Comparison of ENCODE assay signal across 8 mouse cellular contexts in the genomic region with DNA sequence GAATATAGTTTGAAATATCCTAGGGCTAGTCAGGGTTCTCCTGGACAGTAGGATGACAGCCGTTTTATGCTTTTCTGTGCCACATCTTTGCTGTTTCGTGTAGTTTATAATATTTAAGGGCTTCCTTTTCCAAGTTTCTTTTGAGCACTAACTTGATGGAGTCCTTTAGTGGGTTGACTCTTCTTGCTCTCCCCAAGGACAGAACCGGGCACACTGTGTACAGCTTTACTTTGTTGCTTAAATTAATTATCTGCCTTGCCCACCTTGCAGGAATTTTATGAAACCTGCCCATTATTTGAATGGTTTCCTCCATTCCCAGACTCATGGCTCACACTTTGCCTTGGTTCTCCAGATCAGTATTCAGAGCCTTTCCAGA. TPM values are rescaled to one million over a fixed set of nuclear protein-coding genes. Genes with fewer than 3 reads are reported as not detected.
A peak's percentile ranks its signal among the peaks of the same experiment; 100 is the strongest.
DNase-seq lines count a peak whose midpoint lies in the region; ATAC-seq and TF ChIP-seq lines count a peak whose summit lies in the region.

No protein-coding gene starts in this region.

- H3K4me1 ChIP-seq in lung, embryonic 16.5 days (replicated peaks; ENCODE audit: control insufficient read depth, insufficient read depth, low read length): peaks cover 10% of the 10 kb centered on the region
- peaks cover 8% of the 10 kb centered on the region for H3K4me1 ChIP-seq in limb, embryonic 12.5 days (replicated peaks)
- peaks cover 5% of the 10 kb centered on the region for H3K4me1 ChIP-seq in olfactory bulb, adult 2 months (ENCODE audit: control insufficient read depth, insufficient read depth, low read length)

- no peaks in the 10 kb centered on the region for H3K9me3 ChIP-seq in lung, embryonic 16.5 days (ENCODE audit: control insufficient read depth, low read length)
- no peaks in the 10 kb centered on the region for H3K9me3 ChIP-seq in limb, embryonic 12.5 days

- no peak for TF ChIP-seq CTCF in olfactory bulb, adult 2 months (IDR thresholded peaks at IDR 0.05; ENCODE audit: insufficient read depth, low read depth, low read length)

- TF ChIP-seq POLR2A in olfactory bulb, adult 2 months (IDR thresholded peaks at IDR 0.05; ENCODE audit: insufficient read depth, low read depth, low read length): no peak

- no peak for DNase-seq in lung, postnatal 25 days (ENCODE audit: low spot score)
- DNase-seq in gastrocnemius, postnatal 36 days: no peak
- DNase-seq in layer of hippocampus, postnatal 25 days (ENCODE audit: extremely low spot score in 1 of 2, low spot score in 1 of 2): no peak
- no peak for DNase-seq in retina, postnatal 1 day

- H3K9ac ChIP-seq in lung, embryonic 16.5 days (ENCODE audit: low read length): peak overlapping the region; percentile 78
- peak overlapping the region; percentile 13; the same call in 1 of the 2 replicates for H3K9ac ChIP-seq in limb, embryonic 12.5 days (replicated peaks)

- H3K4me2 ChIP-seq in lung, embryonic 16.5 days (ENCODE audit: low read depth, low read length): peak overlapping the region; percentile 74
- H3K4me2 ChIP-seq in limb, embryonic 12.5 days: peak overlapping the region; percentile 80

- peak overlapping the region; percentile 78 for H3K4me3 ChIP-seq in lung, embryonic 16.5 days (ENCODE audit: low read length)
- peak overlapping the region; percentile 83 for H3K4me3 ChIP-seq in limb, embryonic 12.5 days (replicated peaks)
- H3K4me3 ChIP-seq in olfactory bulb, adult 2 months (ENCODE audit: insufficient read depth, low read depth, low read length): peak overlapping the region; percentile 60

- ATAC-seq in lung, embryonic 16.5 days (ENCODE audit: low read depth): peak; percentile 23
- ATAC-seq in erythroid progenitor cell, adult 5-6 weeks (replicated peaks; ENCODE audit: low FRiP score, poor library complexity, severe bottlenecking): peak; percentile 32
- ATAC-seq in limb, embryonic 12.5 days (ENCODE audit: insufficient number of reproducible peaks, insufficient read depth, low FRiP score, low TSS enrichment, low read depth): peak; percentile 46

- H3K27ac ChIP-seq in lung, embryonic 16.5 days (ENCODE audit: low read length): peak overlapping the region; percentile 90
- peak overlapping the region; percentile 86; the same call in 1 of the 2 replicates for H3K27ac ChIP-seq in limb, embryonic 12.5 days
- no peak overlapping the region for H3K27ac ChIP-seq in olfactory bulb, adult 2 months (ENCODE audit: insufficient read depth, low read depth, low read length)

- no peaks in the 10 kb centered on the region for H3K27me3 ChIP-seq in lung, embryonic 16.5 days (ENCODE audit: control insufficient read depth, insufficient read depth, low read depth, low read length)
- no peaks in the 10 kb centered on the region for H3K27me3 ChIP-seq in limb, embryonic 12.5 days

- H3K36me3 ChIP-seq in lung, embryonic 16.5 days (ENCODE audit: control insufficient read depth, insufficient read depth, low read length): peaks cover 19% of the 10 kb centered on the region
- H3K36me3 ChIP-seq in limb, embryonic 12.5 days: peaks cover 31% of the 10 kb centered on the region

- 10% methylated on average over 3 of the region's 3 CpGs for WGBS in lung, embryonic 16.5 days
- 14% methylated on average over 3 of the region's 3 CpGs for WGBS in limb, embryonic 12.5 days
- whole genome bisulfite sequencing in olfactory bulb, adult 2 months: 4% methylated on average over 3 of the region's 3 CpGs

- intact Hi-C loops in gastrocnemius, postnatal 36 days (cut with DNase I): loop anchor here (5.0 kb wide), 1 partner anchor 220 kb away; the partner anchor contains the start of gene Sdr39u1

RNA-seq across cellular contexts. Expression of gene Tinf2, which starts 0.5 kb away (rescaled TPM):
- polyA plus RNA-seq in lung, embryonic 16.5 days (2015; fragmentation: Nextera tagmentation; extraction: Ambion mirVana): 45.5 and 46.2 TPM in 2 replicates
- 39.6 and 50.7 TPM in 2 replicates for total RNA-seq in erythroid progenitor cell, adult 5-6 weeks (2015; ENCODE audit: low replicate concordance)
- 31.5 and 57.4 TPM in 2 replicates for total RNA-seq in erythroid progenitor cell, adult 5-6 weeks (2017; ENCODE audit: low replicate concordance)
- 57.1 and 58.3 TPM in 2 replicates for polyA plus RNA-seq in limb, embryonic 12.5 days (2016; fragmentation: Nextera tagmentation; extraction: Ambion mirVana)
- polyA plus RNA-seq in olfactory bulb, adult 2 months (2012; ENCODE audit: insufficient read depth, insufficient read length, low replicate concordance, missing spikeins): not detected in 2 replicates
- total RNA-seq in gastrocnemius, postnatal 36 days (2021): 10 to 100 TPM in 1 of 2 experiments, 1 to 10 TPM in 1; 9.4 to 10.8 TPM
- total RNA-seq in layer of hippocampus, postnatal 25 days (2021): 10 to 100 TPM; 14.0 to 14.9 TPM

RNA-seq across cellular contexts. Expression of gene Nedd8, which starts 10.2 kb away (rescaled TPM):
- 499 and 508 TPM in 2 replicates for polyA plus RNA-seq in lung, embryonic 16.5 days (2015; fragmentation: Nextera tagmentation; extraction: Ambion mirVana)
- 105 and 189 TPM in 2 replicates for total RNA-seq in erythroid progenitor cell, adult 5-6 weeks (2015; ENCODE audit: low replicate concordance)
- total RNA-seq in erythroid progenitor cell, adult 5-6 weeks (2017; ENCODE audit: low replicate concordance): 102 and 138 TPM in 2 replicates
- 594 and 653 TPM in 2 replicates for polyA plus RNA-seq in limb, embryonic 12.5 days (2016; fragmentation: Nextera tagmentation; extraction: Ambion mirVana)
- polyA plus RNA-seq in olfactory bulb, adult 2 months (2012; ENCODE audit: insufficient read depth, insufficient read length, low replicate concordance, missing spikeins): not detected in 2 replicates
- 100 to 1,000 TPM; 174 to 184 TPM for total RNA-seq in gastrocnemius, postnatal 36 days (2021)
- 100 to 1,000 TPM; 303 to 311 TPM for total RNA-seq in layer of hippocampus, postnatal 25 days (2021)

RNA-seq across cellular contexts. Expression of gene Gmpr2, which starts 10.4 kb away (rescaled TPM):
- 62.2 and 67.1 TPM in 2 replicates for polyA plus RNA-seq in lung, embryonic 16.5 days (2015; fragmentation: Nextera tagmentation; extraction: Ambion mirVana)
- total RNA-seq in erythroid progenitor cell, adult 5-6 weeks (2015; ENCODE audit: low replicate concordance): 1.7 and 3.6 TPM in 2 replicates
- total RNA-seq in erythroid progenitor cell, adult 5-6 weeks (2017; ENCODE audit: low replicate concordance): 9.0 and 14.1 TPM in 2 replicates
- polyA plus RNA-seq in limb, embryonic 12.5 days (2016; fragmentation: Nextera tagmentation; extraction: Ambion mirVana): 67.6 and 74.2 TPM in 2 replicates
- polyA plus RNA-seq in olfactory bulb, adult 2 months (2012; ENCODE audit: insufficient read depth, insufficient read length, low replicate concordance, missing spikeins): not detected in 2 replicates
- 1 to 10 TPM; 1.9 to 2.6 TPM for total RNA-seq in gastrocnemius, postnatal 36 days (2021)
- total RNA-seq in layer of hippocampus, postnatal 25 days (2021): 10 to 100 TPM; 26.8 to 29.3 TPM

RNA-seq across cellular contexts. Expression of gene Mdp1, which starts 21.8 kb away (rescaled TPM):
- polyA plus RNA-seq in lung, embryonic 16.5 days (2015; fragmentation: Nextera tagmentation; extraction: Ambion mirVana): 52.0 and 57.0 TPM in 2 replicates
- 14.3 and 20.5 TPM in 2 replicates for total RNA-seq in erythroid progenitor cell, adult 5-6 weeks (2015; ENCODE audit: low replicate concordance)
- total RNA-seq in erythroid progenitor cell, adult 5-6 weeks (2017; ENCODE audit: low replicate concordance): 2.3 and 14.9 TPM in 2 replicates
- polyA plus RNA-seq in limb, embryonic 12.5 days (2016; fragmentation: Nextera tagmentation; extraction: Ambion mirVana): 63.0 and 68.8 TPM in 2 replicates
- not detected in 2 replicates for polyA plus RNA-seq in olfactory bulb, adult 2 months (2012; ENCODE audit: insufficient read depth, insufficient read length, low replicate concordance, missing spikeins)
- 10 to 100 TPM; 14.2 to 16.8 TPM for total RNA-seq in gastrocnemius, postnatal 36 days (2021)
- 10 to 100 TPM; 49.2 to 50.4 TPM for total RNA-seq in layer of hippocampus, postnatal 25 days (2021)

RNA-seq across cellular contexts. Expression of gene Tgm1, which starts 31.6 kb away (rescaled TPM):
- 3.2 and 6.0 TPM in 2 replicates for polyA plus RNA-seq in lung, embryonic 16.5 days (2015; fragmentation: Nextera tagmentation; extraction: Ambion mirVana)
- 1.4 and 4.6 TPM in 2 replicates for total RNA-seq in erythroid progenitor cell, adult 5-6 weeks (2015; ENCODE audit: low replicate concordance)
- 1.8 TPM in 1 of 2 replicates, not detected in the other for total RNA-seq in erythroid progenitor cell, adult 5-6 weeks (2017; ENCODE audit: low replicate concordance)
- polyA plus RNA-seq in limb, embryonic 12.5 days (2016; fragmentation: Nextera tagmentation; extraction: Ambion mirVana): 2.0 and 2.7 TPM in 2 replicates
- polyA plus RNA-seq in olfactory bulb, adult 2 months (2012; ENCODE audit: insufficient read depth, insufficient read length, low replicate concordance, missing spikeins): not detected in 2 replicates
- total RNA-seq in gastrocnemius, postnatal 36 days (2021): not detected
- under 1 TPM; 0.17 to 0.23 TPM for total RNA-seq in layer of hippocampus, postnatal 25 days (2021)
